Mouse (Mus musculus) adrenal gland, postnatal 10 days (tissue): ENCODE measurements around the gene Tubd1. TPM values are rescaled to one million over a fixed set of nuclear protein-coding genes. Genes with fewer than 3 reads are reported as not detected.

Source experiments
- DNase-seq: peaks from one replicate; pipeline ENCODE4 v3.0.0; 2021; ENCODE audit warnings: mixed read lengths
- total RNA-seq, 2 experiments: library from RNA; stranded (reverse); gene quantifications; 2 replicates each; pipeline ENCODE4 v1.2.3; 2021

Gene Tubd1
- total RNA-seq, 2 experiments from 2014 or later = 7.5 to 8.2 TPM

GRCm38 (mm10) chr11:86558258-86558657 lies 13.5 kb downstream of the Tubd1 start:
- no peak for DNase-seq

- DNase-seq = no peak
Measured at GRCm38 (mm10) chr11:86568425-86568824, 23.6 kb downstream of the Tubd1 start.

GRCm38 (mm10) chr11:86570261-86570746 lies 25.5 kb downstream of the Tubd1 start:
- DNase-seq = peak; percentile 54

GRCm38 (mm10) chr11:86571047-86571855 lies 26.5 kb downstream of the Tubd1 start:
- peak; percentile 19 for DNase-seq

DNA sequence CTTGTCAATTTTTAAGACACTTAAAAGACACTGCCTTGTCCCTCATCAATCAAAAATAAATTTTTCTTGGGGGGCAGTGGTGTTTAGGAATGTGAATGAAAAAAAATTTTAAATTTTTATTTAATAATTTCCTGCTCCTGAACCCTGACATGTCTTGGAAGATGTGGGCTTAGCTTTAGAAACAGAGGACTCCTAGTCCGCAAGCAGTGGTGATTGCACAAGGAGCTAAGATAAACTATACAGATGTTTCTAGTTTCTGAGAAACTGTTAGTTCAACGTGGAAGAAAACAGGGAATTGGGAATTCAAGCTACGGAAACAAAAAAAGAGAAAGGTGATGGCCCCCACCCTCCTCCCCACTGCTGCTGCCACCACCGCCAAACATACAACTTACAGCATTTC lies 27.1 kb downstream of the Tubd1 start:
- DNase-seq = no peak

DNA sequence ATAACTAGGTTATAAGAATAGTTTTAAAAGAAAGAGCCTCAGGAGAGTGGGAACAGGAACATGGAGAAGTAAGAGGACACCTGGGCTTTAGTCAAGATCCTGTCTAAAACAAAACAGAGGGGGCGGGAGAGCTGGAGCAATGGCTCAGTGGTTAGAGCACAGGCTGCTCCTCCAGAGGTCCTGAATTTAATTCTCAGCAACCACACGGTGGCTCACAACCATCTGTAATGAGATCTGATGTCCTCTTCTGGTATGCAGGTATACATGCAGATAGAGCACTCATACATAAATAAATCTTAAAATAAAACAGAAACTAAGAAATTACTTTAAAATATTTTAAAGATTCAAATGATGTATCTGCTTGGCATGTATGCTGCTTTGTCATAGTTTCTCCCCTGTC lies 27.8 kb downstream of the Tubd1 start:
- no peak for DNase-seq

GRCm38 (mm10) chr11:86573646-86574231 lies 28.9 kb downstream of the Tubd1 start:
- no peak for DNase-seq

DNA sequence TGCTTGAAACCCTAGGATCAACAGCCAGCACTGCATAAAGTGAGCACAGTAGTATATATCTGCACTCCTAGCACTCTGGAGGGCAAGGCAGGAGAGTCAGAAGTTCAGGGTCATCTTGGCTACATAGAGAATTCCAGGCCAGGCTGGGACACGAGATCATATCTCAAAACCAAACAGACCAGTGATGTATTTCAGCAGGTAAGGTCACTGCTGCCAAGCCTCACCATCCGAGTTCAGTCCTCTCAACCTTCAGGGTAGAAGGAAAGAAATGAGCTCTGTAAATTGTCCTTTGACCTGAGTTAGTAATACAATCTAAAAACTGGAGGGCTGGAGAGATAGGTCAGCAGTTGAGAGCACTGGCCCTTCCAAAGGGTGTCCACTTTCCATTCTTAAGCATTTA lies 29.6 kb downstream of the Tubd1 start:
- DNase-seq = no peak

- no peak for DNase-seq
Measured at GRCm38 (mm10) chr11:86575632-86576378, 31.0 kb downstream of the Tubd1 start.

- DNase-seq = peak; percentile 43
Measured at GRCm38 (mm10) chr11:86577231-86577630, 32.4 kb downstream of the Tubd1 start.

DNA sequence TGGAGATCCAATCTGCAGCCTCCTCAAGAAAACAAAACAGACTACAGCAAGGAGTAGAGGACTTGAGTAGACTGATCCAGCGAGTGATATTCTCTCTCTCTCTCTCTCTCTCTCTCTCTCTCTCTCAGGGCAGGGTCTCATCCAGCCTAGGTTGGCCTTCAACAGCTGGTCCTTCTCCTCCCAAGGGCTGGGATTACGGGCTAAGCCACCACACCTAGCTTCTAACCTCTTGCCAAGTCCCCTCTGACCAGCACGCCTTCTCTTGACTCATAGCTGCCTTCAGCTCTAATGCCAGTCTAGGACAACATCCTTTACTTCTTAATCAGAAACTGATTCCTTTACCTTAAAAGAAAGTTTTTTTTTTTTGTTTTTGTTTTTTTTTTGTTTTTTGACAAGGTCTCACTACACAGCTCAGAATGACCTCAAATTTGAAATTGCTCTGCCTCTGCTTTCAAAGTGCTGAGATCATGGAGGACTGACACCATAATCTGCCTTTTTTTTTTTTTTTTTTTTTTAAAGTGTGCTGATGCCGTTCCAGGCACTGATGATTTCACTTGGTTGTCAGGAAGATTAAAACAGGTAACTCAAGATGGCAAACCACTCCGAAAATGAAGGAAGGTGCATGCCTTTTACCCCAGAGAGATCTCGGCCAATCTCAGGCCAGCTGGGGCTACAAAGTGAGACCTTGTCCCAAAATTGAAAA lies 33.5 kb downstream of the Tubd1 start:
- DNase-seq = no peak

- DNase-seq = peak; percentile 74
Measured at GRCm38 (mm10) chr11:86578809-86579730, 34.3 kb downstream of the Tubd1 start.

- DNase-seq = no peak
Measured at GRCm38 (mm10) chr11:86579731-86580318, 35.0 kb downstream of the Tubd1 start.

GRCm38 (mm10) chr11:86580319-86581113 lies 35.7 kb downstream of the Tubd1 start:
- peak; percentile 39 for DNase-seq

- peak; percentile 38 for DNase-seq
Measured at GRCm38 (mm10) chr11:86581250-86581753, 36.5 kb downstream of the Tubd1 start.

DNA sequence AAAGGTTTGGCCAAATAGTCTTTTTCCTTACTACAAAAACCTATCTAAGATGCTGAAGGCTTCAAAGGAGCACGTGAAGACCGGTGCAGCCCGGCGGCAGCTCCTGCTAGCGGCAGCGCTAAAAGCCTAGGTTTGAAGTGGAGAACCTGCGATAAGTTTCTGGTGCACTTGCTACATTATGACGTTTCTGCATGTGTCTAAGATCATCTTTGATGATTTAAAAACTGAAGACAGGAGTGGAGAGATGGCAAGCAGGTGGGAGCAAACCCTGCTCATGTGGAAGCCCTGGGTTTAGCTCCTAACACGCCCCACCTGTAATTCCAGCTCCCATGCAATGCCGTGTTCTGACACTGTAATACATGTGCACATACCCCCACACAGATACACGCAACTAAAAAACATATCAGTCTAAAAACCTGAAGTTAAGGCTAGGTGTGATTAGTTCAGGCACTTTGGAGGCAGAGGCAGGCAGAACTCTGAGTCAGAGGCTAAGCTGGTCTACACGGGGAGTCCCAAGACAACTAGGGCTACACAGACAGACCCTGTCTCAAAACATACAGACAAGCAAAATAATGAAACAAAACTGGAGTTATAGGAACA lies 37.3 kb downstream of the Tubd1 start:
- DNase-seq = no peak

DNA sequence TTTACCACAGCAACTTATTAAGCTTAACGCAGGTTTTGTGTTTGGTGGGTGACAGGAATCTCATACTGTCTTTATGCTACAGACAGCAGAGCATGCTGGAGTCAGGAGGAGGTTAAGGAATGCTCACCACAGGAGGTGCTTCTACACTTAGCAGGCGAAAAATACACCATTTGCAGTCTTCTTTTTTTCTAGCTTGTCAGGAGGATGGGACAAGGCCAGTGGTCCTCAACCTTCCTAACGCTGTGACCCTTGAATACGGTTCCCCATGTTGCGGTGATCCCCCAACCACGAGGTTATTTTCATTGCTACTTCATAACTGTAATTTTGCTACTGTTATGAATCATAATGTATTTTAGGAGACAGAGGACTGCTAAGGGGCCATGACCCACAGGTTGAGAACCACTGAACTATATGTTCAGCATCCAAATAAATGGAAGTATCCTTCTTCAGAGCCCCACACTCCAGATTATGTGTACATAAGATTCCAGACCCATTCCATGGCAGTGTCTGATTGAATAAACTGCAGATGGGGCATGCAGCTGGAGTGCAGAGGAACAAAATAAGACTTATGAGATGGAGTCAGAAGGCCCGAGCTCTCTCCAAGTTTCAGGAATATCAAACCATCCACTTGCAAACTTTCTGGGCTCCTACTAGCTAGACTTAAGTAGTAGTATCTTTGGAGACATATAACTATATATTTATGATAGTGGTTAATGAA lies 37.9 kb downstream of the Tubd1 start:
- no peak for DNase-seq

DNA sequence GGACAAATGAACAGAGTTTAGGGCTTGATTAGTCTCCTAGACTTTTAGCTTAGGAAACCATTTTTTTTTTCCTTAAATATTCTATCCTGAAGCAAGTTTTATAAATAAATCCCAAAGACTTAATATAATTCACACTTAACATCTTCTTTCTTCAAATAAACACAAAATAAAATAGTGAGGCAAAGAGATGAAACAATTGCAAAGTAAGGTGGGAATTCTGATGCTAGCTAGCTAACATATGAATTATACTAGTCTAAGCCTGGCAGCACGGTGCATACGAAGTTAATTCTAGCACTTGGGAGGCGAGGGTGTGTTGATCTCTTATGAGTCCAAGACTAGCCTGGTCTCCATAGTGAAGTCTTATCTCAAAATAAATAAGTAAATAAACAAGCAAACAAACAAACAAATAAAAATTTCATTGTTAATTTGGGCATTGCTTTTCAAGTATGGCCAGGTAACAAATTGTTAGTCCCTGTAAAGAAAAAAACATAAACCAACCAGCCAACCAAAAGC lies 38.6 kb downstream of the Tubd1 start:
- DNase-seq = no peak
